Mouse (Mus musculus) embryo, embryonic 9.5 days (tissue): ENCODE measurements around the gene Robo1.

Experiments
- DNase-seq: peaks from one replicate; pipeline ENCODE4 v3.0.0-alpha.2; 2017; ENCODE audit errors: extremely low spot score

The Robo1 gene

DNA sequence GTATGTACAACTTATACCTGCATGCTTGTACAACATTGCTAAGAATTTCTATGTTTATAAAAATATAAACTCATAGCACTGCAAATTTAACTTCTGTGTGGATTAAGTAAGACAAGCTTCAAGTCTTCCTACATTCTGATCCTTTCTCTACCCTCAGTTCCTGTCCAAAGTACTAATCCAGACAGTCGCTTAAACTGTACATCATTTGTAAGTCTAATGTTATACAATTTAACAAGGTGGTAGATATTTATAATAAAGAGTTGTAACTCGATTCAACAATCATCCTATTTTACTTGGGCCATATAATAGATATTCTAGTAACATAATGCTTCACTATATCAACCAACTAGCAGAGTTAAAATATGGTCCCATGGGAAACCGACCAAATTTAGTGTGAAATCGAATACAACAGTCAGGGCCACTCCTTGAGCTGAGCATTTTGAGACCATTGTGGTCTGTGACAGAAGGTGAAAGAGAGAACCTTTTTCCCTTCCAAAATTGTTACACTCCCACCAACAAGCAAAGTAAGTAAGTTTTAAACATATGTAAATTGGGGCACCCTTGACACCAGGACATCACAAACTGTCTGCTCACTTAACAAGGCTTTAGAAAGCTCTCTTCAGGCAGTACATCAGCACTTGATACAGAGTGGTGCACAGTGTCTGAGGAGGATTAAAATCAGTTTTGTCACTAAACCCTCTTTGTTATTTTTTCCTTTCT lies 295.5 kb downstream of the Robo1 start:
- no peak for DNase-seq

DNA sequence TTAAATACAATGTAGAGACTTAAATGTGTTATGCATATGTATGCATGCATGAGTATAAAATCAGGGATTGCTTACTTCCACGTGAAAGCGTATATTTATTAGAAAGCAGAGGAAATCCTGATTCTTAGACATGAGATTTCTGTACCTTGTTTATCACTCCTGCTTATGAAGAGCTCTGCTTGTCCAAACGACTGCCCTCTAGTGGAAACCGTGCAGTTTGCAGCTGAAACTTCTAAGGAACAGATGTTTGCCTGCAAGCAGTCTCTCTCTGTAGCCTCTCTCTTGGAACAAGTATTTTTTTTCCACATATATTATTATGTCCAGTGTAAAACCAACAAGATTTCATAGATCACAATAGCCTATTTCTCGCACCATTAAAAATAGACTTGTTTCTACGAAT lies 297.0 kb downstream of the Robo1 start:
- peak; percentile 79 for DNase-seq

DNA sequence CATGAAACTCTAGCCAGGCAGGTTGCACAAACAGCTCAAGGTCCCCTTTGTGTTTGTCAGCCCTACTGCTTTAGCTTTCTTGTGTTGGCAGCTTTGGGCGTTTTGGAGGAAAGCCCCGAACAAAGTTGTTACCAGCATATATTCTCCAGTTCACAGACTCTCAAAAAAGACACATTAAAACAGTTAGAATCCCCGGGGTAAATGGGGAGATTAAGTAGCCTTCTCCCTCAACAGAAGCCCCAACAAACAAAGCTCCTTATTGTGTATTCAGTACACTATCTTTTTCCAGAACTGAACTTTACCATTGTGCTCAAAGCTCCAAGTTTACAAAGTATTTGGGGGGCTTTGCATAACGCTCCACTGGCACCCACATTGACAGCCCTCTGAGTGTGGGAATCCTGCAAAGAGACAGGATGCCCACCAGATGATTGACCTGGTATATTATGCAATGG lies 302.6 kb downstream of the Robo1 start:
- no peak for DNase-seq

DNA sequence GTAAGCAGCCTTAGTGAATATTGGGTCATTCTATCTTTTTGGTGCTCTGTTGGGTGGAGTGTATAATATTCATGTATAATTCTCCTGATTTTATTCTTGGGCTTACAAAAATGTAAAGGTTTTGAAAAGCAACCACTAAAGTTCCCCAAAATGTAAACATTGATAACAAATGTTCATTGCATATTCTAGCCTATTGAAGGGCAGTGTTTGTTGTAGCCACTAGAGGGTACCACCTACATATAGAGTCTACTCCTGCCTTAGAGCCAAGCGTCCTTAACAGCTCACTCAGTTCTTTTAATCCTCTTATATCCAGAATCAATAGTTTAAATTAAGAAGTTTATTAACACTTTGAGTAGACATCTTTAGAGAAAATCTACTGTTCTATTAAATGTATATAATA lies 306.8 kb downstream of the Robo1 start:
- DNase-seq: no peak

DNA sequence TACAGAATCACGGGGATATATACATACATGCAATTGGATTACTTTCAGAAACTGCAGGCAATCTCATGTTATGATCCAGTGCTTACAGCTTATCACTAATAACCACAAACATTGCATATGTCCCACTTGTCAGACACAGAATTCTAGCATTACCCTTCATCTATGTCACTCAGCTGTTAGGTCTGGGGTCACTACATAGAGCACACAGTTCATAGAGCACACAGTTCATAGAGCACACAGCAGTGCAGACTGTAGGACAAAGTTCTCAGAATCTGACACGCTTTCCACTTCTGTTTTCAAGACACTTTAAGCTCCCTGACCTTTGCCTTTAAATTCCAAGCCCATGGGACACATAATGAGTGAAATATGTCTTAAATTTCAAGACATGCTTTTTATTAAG lies 307.3 kb downstream of the Robo1 start:
- no peak for DNase-seq

DNA sequence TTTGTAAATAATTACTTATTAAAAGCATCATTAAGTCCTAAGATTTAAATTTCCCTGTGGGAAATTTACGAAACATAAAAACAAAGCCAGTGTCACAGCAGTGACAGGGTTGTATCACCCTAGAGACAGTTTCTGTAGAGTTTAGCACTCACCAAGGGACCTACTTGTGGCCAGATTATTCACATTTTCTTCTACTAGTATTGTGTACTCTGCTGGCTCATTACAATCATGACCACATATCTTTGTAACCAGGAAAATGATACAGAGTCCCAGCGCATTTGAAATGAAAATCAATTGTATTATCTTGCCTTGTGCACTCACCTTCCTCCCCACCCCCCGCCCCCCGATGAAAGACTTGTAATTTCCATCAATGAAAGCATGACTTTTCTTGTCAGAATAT lies 314.3 kb downstream of the Robo1 start:
- DNase-seq: no peak

DNA sequence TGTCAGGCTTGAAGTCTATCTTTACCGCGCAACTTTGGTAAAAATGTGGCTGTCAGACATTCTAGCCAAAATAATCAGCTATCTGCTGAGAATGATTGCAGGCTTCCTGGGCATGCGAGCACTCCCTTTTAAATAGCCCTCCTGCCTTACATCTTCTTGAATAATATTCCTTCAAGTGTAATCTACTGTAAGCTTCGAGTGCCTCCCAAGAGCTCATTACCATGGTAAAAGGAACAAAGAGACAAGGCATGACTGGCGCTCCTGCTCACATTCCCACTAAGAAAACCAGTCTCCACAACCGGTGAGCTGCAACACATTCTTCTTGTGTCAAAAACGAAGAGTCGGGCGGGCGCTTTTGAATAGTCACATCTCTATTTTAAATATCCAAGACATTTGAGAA lies 314.8 kb downstream of the Robo1 start:
- no peak for DNase-seq

DNA sequence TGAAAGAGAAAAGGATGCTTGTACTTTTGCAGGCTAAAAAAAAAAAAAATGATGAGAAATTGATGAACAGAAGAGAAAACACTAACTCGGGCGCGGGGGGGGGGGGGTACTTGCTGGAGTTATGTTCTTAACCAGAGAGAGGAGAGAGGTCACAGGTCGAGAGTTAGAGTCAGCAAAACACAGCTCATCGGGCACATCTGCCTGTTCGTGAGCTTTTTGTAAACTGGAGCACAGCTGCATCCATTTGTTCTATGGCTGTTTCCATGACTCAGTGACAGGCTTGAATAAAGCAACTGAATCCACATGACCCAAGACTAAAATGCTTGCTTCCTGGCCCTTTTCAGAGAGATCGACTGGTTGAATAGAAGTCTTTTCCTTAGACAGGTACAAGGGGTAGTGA lies 325.7 kb downstream of the Robo1 start:
- no peak for DNase-seq

DNA sequence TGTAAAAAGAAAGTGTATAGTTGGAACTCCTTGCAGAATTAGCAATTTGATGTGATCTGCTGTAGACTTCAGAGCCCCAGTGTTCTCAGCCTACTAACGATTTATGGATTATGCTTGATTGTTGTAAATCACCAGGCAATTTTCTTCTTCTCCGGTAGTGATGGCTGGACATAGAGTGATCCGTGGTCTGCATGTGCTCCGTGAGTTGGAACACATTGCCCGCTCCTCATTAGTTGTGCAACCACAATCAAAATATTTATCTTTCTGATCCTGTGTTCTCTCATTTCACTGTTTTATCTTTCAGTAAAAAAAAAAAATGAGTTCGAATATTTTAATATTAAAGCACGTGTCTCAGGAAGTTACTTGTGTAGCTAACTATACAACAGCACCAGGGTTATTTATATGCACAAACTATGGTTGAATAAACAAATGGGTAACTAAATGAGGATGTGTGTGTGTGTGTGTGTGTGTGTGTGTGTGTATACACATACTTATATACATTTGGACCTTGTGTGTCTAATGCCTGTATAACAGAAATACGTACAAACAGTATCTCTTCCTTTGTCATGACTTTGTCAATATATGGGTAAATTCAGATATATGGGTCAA lies 331.3 kb downstream of the Robo1 start:
- DNase-seq: no peak

DNA sequence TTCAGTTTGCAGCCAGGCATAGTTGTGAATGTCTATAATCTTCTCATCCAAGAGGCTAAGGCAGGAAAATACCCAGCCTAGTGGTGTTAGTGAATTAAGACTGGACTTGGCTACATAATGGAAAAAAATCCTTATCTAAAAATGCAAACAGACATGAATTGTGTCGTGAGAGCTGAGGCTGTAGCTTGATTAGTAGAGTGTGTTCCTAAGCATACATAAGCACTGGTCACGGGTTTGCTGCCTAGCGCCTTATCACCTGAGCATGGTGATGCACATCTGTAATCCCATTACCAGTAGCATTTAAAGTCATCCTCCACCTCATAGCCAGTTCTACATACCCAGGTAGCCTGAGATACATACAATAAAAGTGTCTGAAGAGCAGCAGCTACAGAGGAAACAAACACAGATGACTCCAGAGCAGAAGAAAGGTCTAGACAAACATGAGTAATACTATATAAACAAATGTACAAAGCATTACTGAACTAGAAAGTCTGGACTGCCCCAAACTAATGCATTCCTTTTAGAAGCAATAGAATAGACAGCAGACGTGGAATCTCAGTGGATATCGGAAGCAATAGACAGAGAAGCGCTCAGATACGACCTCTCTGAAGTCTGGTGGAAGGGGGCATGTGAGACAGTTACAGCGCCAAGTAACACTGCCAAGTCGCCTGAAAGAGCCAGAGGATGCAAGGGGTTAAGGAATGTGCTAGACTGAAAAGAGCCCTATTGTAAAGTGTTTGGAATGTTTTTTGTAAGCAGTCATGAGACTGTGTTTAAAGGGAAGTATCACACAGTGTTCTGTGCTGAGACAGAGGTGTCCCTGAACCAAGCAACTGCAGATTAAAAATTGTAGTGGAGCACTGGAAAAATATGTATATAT lies 333.1 kb downstream of the Robo1 start:
- DNase-seq: no peak

DNA sequence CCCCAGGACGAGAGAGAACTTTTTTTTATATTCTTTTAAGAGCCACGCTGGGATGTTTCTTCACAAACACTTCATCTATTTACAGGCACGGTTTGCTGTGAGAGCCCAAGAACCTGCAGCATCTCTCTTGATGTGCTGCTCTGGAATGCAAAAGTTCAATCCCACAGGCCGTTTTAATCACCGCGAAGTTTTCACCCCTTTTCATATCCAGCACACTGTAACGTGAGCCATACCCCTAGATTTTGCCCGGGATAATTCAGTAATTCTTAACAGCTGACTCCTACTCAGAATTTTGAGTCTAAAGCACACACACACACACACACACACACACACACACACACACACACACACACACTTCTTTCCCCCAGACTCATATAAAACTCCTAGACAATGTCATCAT lies 337.8 kb downstream of the Robo1 start:
- DNase-seq: no peak

DNA sequence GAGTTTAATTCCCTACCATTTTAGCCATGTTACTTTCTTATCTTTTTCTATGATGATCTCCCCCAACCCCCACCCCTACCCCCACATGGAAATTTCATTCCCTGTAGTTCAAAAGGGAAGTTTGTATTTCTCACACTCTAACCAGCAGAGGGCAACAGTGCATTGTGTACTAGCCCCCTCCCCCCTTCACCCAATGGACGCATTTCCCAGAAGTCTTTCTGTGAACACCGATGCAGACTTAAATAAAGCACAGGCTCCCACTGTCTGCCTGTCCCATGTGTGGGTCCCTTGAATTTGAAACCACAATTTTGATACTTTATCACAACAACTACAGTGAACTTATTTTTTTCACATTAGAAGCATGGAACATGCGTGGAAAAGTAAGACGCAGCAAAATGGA lies 341.2 kb downstream of the Robo1 start:
- peak; percentile 74 for DNase-seq

DNA sequence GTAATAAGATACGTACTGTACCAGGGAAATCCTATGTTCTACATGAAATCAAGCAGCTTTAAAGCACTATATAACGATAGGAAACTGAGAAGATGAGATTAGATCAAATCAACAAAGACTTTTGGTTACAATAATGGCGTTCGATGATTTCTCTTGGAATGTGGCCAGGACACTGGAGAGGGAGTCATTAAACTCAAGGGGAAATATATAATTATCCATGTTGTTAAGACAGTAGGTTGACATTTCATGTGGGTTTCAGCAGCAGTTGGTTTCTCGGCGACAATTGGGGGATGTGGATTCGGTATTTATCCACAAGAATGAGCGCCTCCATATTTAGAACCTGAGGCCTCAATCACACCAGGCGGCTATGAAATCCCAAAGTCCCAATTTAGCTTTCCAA lies 347.3 kb downstream of the Robo1 start:
- no peak for DNase-seq

DNA sequence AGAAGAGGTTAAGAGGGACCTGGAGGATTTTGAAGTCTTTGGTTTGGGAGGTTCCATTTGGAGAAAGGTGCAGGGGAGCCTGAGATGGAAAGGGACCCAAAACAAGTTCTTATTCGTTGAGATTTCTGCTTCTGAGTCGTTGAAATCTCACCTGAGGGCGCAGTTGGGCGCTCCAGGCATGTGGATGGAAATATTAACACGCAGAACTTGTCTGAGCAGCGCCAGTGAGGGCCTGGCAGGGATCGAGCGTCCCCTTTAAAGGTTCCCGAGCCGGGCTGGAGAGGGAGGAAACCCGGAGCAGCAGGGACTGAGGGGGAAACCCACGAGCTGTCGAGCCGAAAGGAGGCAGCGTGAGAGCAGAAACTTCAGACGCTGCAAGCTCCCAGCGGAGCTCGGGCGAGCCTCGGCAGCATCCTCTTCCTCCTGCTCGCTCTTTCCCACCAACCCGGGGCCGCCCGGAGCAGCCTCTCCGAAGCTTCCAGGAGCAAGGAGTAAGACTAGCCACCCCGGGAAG lies 354.8 kb downstream of the Robo1 start:
- peak; percentile 93 for DNase-seq

DNA sequence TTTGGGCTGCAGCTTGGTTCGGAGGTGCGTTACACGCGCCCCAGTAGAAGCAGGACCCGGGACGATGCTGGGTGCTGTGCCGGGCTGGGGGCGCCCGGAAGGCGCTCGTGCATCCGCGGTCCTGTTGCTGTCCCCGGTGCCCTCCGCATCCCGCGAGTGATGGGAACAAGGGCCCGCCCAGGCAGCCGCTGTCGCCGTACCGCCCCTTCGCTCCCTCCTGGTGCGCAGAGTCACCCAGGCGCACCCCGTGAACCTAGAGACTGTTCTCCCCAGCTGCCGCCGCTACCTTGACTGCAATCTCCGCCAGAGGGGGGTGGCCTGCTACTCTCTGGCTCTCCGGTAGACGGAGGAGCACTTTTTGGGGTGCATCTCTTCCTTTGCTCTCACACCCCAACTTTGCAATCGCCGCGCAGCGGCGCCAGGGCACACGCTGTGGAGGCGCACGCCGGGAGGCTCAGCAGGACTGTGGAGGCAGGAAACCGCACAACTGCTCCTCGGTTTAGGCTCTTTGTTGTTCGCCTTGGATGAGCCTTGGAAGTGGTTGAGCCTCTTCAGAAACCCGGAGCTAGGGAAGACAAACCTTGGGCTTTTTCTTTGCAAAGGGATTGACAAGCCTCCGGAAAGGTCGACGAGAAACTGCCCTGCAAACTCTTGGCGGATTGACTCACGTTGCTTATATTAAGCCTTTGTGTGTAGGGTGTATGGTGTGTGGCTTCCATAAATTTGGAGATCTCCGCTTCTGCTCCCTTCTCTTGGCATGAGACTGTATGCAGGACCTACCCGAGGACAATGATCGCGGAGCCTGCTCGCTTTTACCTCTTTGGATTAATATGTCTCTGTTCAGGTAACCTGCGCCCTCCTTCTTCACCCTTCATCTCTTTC lies 355.5 kb downstream of the Robo1 start:
- DNase-seq: peak; percentile 74

DNA sequence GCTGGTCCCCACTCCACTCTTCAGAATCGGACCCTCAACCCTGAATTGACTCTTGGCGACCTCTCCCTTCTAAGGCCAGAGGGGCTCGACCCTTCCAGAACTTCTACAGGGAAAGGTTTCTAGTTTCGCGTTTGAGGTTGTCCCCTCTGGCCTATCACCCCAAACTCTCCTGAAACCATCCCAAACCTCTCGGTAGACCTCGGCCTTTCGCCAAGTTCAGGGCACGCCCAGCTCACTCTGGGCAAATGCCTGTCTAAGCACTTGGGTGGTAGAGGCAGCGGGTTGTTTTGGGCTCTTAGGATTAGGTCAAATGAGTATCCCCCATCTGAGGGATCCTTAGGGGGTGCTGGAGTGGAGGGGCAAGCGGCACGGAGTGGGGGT lies 356.1 kb downstream of the Robo1 start:
- DNase-seq: peak; percentile 48

DNA sequence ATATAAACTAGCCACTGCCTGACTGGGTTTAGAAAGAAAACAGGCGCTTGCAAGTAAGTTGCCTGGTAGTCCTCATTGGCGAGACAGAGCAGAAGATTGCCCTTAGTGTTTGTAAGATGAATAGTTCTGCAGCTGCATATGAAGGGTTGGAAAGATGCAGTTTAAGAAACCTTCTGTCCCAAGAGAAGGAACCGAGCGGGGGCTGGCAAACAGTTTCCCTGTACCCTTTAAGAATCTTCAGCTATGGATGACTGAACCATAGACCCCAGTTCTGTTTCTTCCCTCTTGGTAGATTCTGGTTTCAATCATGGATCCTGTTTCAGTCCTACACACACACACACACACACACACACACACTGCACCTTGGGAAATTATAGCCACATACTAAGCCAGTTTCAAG lies 356.7 kb downstream of the Robo1 start:
- peak; percentile 44 for DNase-seq

DNA sequence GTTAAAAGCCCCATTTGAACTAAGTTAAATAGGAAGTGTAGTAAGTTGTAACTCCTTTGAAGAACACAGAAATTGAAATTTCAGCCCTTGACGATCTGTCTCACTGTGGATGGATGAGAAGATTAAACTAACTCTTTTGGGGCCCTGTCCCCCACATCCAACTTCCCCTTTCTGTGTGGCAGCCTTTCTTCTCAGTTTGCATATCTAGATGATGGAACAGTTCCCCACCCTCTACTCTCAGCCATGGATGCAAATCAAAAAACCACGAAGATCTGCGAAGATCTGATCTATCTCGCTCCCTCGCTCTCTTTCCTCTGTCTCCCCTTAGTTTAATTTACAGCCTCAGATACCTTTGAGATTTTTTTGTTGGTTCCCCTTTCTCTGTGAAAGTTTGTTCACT lies 357.3 kb downstream of the Robo1 start:
- no peak for DNase-seq

DNA sequence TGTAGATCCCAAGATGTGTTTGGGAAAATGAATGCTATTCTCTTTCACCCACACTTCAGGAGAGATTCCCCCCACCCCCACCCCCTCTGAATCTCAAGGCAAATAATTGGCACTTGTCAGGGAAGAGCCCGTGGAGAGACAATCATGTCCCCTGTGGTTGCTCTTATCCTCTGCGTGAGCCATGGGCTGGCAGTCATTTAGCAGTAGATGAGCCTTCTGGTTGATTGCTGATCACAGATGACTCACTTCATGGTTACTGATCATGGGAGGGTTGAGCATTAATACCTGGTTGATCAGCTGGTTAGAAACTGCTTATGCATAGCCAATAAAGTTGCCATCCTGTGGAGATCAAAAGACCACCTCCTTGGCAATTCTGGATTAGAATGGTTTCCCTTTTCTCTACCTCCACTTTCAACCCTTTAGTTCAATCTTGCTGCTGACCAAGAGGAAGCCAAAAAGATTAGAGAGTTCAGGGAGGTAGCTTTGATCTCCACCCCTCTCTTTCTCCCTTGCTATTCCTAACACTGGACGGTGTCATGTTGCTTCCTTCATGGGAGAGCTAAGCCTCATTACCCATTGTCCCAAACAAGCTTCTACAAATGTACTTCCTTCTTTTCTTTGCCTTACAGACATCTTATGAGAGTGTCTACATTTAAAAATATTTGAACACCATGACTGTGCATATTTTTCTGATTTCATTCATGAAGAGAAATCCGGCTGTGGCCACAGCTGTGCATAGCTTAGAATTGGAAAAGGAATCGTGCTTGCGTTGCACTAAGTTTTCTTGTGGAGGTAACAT lies 362.3 kb downstream of the Robo1 start:
- peak; percentile 33 for DNase-seq

DNA sequence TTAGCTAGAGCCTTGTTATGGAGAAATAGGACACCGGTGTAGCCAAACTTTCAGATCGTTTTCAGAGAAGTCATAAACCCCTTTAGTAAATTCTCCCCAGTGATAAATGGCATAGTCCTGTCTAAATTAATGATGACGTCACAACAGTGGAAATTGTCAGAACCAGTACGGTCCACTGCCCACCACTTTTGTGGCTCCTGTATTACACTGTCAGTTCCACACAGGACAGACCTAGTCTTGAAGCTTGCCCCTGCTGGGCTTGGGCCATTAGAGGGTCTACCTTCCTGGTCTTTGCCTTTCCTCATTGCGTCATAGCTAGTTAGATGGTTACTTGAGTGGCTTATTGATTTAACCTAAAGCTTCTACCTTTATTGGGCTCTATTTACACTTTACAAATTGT lies 369.1 kb downstream of the Robo1 start:
- DNase-seq: no peak

DNA sequence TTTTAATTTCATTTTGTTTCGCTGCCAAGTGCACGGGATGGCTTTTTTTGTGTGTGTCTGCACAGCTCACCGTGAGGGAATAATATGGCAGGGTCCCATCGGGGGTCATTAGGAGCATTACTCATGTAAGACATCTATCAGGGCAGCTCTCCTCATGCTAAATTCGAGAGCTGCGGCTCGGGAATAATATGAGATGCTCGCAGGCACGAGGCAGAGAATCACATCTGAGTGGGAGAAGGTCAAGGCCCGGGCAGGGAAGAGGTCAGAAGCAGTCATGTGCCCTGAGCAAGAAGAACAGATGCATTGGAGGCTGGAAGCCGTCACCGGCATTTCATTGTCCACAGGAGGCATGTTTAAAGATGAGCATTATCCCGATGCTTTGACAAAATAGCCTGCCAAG lies 370.3 kb downstream of the Robo1 start:
- DNase-seq: peak; percentile 46
